Comparison of ENCODE assay signal across 1 mouse cellular context in the genomic region with DNA sequence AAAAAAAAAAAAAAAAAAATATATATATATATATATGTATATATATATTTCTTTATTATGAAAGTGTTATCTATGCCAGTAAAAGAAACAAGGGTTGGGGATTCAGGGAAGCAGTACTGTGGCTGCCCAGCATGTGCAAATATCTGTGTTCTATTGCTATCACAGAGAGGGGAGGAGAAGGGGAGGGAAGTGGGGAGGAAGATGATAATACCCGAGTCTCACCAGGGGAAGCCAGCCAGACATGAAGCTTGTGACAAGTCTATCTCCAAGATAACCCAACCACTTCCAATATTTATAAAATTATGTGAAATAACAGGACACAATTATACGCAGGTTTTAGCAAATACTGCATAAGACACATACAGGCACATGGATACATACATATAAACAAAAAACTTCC.
TF ChIP-seq lines count a peak whose summit lies in the region.

No protein-coding gene starts in this region.

TF ChIP-seq in MEL, 35 proteins besides CTCF, POLR2A, EP300 and RAD21 (continued from another document):
- TF ChIP-seq MYC (IDR thresholded peaks at IDR 0.05; ENCODE audit: low read depth, low read length) (0 out of 2 replicates have a peak, but pooled peaks have one; percentile 23), RCOR1 (IDR thresholded peaks at IDR 0.05; ENCODE audit: low read depth, low read length) (peak; percentile 52; the same call in 1 of the 2 replicates)
TF ChIP-seq in MEL: peak in this region for 3.
